Mouse (Mus musculus) erythroid progenitor cell, adult 5-6 weeks (primary cell): ENCODE results near the gene Hmcn2. TPM values are rescaled to one million over a fixed set of nuclear protein-coding genes. Genes with fewer than 3 reads are reported as not detected.

ENCODE experiments used
- ATAC-seq: replicated peaks from 2 replicates; pipeline ENCODE4 v1.8.0; 2016; ENCODE audit warnings: moderate number of reproducible peaks, mild to moderate bottlenecking, moderate TSS enrichment, inconsistent platforms; ENCODE audit not compliant: poor library complexity, low FRiP score, severe bottlenecking
- total RNA-seq, 2 experiments: library from RNA; stranded (forward) in 1 of 2; stranded (reverse) in 1 of 2; fragments of 150-400 nt in 1 of 2; fragments of 186-747, 209-891 nt in 1 of 2; gene quantifications; 2 replicates each; pipeline versions ENCODE4 v1.2.3 to v1.2.4; 2015 to 2017; ENCODE audit warnings: low replicate concordance in 2 of 2

The Hmcn2 gene
- total RNA-seq, 2 experiments from 2014 or later, result not detected

- ATAC-seq, result no peak
Measured at GRCm38 (mm10) chr2:31377481-31377880, 63.3 kb downstream of the Hmcn2 start.

DNA sequence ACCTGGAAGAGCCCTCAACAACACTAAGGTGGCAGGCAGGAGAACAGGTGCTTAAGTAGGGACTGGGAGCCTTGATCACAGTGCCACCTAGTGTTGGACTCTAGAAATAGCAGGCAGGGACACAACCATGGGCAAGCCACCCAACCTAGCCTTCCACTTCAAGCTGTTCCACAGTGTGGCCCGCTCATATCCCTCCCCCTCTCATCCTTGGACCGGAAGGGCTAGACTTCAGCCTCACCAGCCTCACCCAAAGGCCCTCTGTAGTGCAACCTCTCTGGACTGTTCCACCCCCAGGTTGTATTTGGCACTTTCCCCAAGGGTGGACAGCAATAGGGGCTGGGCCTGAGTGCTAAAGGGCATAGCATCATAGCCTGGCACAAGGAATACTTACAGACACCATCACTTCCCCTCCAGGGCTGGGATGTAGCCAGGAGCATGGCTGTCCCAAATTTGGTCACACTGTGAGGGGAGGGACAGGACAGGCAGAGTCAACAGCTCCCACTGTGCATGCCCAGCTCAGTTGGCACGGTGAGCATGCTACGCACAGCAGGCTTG, 67.2 kb downstream of the Hmcn2 start:
- ATAC-seq, result peak; percentile 48

DNA sequence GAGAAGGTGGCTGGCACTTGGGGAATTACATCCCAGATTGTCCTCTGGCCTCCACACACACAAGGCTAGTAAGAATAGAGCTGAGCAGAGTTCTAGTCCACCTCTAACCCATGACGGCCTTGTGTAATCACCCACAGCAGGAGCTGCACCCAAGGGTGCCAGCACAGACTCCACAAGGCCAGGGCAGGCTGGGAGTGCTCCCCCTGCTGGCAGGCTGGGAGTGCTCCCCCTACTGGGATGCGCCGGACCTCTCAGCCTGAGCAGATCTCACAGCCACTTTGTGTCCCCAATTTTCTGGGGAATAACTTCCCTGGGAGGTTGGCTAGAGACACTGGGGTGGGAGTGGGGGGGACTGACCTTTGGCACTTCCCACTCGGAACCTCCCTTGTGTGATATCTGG, 68.7 kb downstream of the Hmcn2 start:
- no peak for ATAC-seq

- no peak for ATAC-seq
Measured at GRCm38 (mm10) chr2:31416968-31417367, 102.8 kb downstream of the Hmcn2 start.

GRCm38 (mm10) chr2:31418021-31418420, 103.8 kb downstream of the Hmcn2 start:
- no peak for ATAC-seq

DNA sequence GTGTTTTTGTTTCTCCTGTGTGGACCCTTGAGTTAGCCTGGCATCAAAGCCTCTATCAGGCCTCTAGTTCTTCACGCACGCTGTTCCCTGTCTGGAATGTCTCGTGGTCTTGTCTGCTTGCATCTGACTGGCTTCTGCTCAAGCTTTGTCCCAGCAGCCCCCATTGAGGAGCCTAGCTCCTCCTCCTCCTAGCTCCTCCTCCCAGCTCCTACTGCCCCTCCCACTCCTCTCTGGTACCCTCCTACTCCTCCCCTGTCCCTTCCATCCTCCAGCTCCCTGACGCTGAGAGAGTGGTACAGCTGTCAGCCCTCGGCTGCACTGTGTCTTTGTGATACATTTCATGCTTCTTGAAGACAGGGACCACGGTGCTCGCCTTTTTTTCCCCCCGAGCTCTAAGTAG, 104.4 kb downstream of the Hmcn2 start:
- ATAC-seq, result no peak

GRCm38 (mm10) chr2:31420914-31421313, 106.7 kb downstream of the Hmcn2 start:
- no peak for ATAC-seq

DNA sequence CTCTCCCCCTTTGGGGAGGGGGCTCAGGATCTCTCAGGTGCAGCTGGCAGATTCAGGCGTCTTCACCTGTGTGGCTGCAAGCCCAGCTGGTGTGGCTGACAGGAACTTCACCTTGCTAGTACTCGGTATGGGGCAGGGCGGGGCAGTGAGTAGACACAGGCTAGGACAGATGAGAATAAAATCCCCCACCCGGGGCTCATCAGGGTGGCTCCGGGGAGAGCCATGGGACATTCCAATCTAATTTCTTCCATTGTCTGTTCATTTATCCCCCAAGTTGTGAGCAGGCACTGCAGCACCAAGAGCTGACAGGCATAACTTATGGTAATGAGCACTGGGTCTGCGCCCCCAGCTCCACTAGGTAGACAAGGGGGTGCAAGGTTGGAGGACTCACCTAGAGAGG, 108.4 kb downstream of the Hmcn2 start:
- no peak for ATAC-seq

GRCm38 (mm10) chr2:31431477-31431876, 117.3 kb downstream of the Hmcn2 start:
- ATAC-seq, result no peak

- ATAC-seq, result no peak
Measured at GRCm38 (mm10) chr2:31434746-31435145, 120.5 kb downstream of the Hmcn2 start.

DNA sequence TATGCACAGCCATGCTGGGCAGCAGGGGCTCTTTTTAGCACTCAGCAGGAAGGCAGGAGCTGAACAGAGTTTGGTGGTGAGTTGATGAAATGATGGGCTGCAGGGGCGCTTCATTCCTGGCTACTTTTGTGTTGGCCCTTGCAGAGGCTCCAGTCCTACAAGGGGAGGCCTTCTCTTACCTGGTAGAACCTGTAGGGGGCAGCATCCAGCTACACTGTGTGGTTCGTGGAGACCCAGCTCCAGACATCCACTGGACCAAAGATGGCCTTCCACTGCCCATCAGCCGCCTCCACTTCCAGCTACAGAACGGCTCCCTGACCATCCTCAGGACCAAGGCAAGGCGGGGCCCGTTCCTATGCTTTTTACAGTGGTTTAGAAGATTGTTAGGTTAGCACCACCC, 121.4 kb downstream of the Hmcn2 start:
- no peak for ATAC-seq

- ATAC-seq, result no peak
Measured at GRCm38 (mm10) chr2:31437480-31438245, 123.4 kb downstream of the Hmcn2 start.

DNA sequence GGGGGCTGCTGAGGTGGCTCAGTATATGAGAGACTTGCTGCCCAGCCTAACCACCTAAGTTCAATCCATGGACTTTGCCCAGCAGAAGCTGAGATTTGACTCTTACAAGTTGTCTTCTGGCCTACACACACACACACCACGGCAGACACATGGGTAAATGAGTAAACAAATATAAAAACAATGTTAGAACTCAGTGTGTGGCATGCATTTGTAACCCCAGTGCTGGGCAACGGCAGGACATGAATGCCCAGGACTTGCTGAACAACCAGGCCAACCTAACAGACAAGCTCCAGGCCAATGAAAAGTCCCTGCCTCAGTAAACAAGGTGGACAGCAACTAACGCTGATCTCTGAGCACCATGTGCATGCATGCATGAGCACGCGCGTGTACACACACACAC, 125.4 kb downstream of the Hmcn2 start:
- no peak for ATAC-seq

DNA sequence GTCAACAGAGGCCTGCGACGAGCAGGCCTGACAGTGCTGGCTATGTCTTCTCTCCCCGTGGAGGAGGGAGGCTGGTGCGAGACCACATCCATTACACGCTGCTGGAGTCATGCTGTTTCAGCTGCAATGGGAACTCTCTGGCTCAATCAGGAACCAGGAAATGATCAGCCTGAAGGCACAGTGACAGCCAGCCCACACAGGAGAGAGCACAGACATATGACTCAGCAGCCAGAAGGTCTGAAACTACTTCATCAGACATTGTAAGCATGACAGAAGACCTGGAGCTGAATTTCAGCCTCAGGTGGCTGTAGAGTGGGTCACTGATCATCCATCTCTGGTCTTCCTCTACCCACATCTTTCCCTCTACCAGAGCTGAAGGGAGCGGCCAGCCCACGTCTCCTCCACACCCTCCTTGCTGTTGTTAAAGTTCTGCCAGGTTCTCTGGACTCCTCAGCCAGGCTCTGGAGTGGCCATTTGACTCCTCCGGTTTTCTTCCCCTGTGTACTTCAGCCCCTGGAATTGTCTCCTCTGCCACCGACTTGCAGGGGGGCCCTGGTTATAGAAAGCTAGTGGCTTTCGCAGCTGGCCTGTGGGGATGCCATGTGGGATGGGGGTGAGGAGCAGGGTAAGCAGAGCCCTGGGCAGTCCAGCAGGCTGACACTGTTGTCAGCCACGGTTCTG, 128.4 kb downstream of the Hmcn2 start:
- ATAC-seq, result no peak

DNA sequence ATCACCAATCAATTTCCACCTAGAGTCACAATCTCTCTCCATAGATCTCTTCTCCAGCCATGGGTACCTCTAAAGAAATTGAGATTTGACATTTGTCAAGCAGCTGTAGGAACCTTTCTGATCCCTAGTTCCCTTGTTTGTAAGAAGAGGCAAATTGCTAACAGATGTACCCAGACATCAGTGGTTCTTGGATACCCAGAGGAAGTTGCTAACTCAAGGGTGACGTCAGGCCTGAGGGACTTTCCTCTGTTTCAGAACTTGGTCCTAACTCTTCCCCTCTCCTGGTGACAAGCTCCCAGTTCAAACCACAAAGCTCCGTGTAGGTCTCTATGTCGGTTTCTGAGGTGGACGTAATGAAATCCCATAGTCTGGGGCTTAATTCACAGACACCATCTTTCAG, 131.8 kb downstream of the Hmcn2 start:
- ATAC-seq, result no peak

DNA sequence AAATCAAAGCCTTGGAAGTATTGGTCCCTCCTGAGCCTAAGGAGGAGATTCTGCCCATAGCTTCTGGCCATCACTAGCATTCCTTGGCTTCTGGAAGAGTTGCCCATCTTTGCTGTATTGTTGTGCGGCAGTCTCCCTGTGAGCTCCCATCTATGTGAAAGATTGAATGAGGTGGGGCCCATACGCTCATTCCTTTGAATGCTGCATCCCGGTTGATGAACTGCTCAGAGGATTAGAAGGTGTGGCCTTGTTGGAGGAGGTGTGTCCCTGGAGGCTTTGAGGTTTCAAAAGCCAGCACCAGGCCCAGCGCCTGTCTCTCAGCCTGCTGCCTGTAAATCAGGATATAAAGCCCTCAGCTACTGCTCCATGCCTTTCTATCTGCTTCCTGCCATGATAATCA, 132.2 kb downstream of the Hmcn2 start:
- ATAC-seq, result no peak

- ATAC-seq, result no peak
Measured at GRCm38 (mm10) chr2:31447536-31447935, 133.3 kb downstream of the Hmcn2 start.

- no peak for ATAC-seq
Measured at GRCm38 (mm10) chr2:31448756-31449440, 134.7 kb downstream of the Hmcn2 start.

DNA sequence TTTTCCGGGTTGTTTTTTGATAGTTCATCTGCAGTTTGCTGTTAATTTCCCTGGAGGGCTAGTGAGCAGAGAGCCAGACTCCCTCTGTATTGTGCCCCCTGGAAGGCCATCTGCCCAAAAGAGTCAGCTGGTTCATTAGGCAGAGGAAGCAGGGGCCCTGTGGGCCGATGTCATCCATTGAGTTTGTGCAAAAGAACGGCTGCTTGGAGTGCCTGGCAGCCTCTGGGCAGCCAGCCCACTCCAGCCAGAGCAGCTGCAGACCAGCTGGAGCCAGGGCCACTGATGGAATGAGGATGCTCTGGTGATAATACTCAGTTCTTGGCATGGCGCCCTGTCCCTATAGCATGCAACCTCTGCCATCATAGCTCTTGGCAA, 135.2 kb downstream of the Hmcn2 start:
- no peak for ATAC-seq

GRCm38 (mm10) chr2:31449902-31450301, 135.7 kb downstream of the Hmcn2 start:
- ATAC-seq, result no peak

DNA sequence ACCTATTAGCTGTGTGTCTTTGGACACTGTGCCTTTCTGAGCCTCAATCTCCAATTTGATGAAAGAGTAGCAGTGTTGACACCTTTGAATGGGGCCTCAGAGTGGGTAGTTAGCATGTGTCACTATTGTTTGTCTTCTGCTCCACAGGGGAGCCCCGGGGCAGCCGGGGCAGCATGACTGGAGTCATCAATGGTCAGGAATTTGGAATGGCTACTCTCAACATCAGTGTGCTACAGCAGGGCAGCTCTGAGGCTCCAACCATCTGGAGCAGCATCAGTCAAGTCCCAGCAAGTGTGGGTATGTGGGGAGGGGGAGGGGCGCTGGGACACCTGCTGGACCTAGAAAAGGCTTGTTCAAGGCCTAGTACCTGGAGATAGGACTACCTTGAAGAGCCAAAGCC, 136.4 kb downstream of the Hmcn2 start:
- no peak for ATAC-seq
